Mouse (Mus musculus): Measurements from ENCODE around the gene Hfe2.

- TF ChIP-seq POLR2A (IDR thresholded peaks at IDR 0.05; ENCODE audit: extremely low read depth, insufficient read depth, low read length) = no peak
- TF ChIP-seq CTCF (IDR thresholded peaks at IDR 0.05; ENCODE audit: extremely low read depth, insufficient read depth, low read length) = no peak
Observed at GRCm38 (mm10) chr3:96563911-96564632, 39.1 kb downstream of the Hfe2 start.

Measured in cortical plate, adult 2 months (tissue).